Mouse (Mus musculus) liver, embryonic 14.5 days (tissue): ENCODE results near the gene Tle6.

Source experiments
- CTCF ChIP-seq: IDR thresholded peaks from 2 replicates; pipeline ENCODE4 v1.5.1; 2016; ENCODE audit warnings: antibody characterized with exemption, low read depth, control low read depth
- EP300 ChIP-seq: IDR thresholded peaks from 2 replicates; pipeline ENCODE4 v1.6.1; 2016; ENCODE audit warnings: antibody characterized with exemption, low read depth

GRCm38 (mm10) chr10:81583347-81583746, 17.5 kb downstream of the Tle6 start:
- no peak for TF ChIP-seq CTCF
- no peak for TF ChIP-seq EP300
